Mouse (Mus musculus) lung, adult 2 months (tissue): ENCODE measurements around the gene Trim11. TPM values are rescaled to one million over a fixed set of nuclear protein-coding genes. Genes with fewer than 3 reads are reported as not detected.

ENCODE experiments used
- DNase-seq: peaks from one replicate; pipeline ENCODE4 v3.0.0; 2022
- H3K4me1 ChIP-seq: fragments of 200-500 bp; 2 replicates; pipeline ENCODE4 v1.6.1; 2011; ENCODE audit warnings: low read length; ENCODE audit not compliant: control insufficient read depth, insufficient read depth
- H3K4me3 ChIP-seq: fragments of 200-500 bp; replicated peaks from 2 replicates; pipeline ENCODE3; 2011; ENCODE audit warnings: low read depth, mild to moderate bottlenecking, control low read depth, low read length; ENCODE audit errors: extremely low read depth
- CTCF ChIP-seq: fragments of 200-500 bp; IDR thresholded peaks from 2 replicates; pipeline ENCODE4 v1.5.1; 2011; ENCODE audit warnings: mild to moderate bottlenecking, low read length, control low read depth; ENCODE audit not compliant: insufficient read depth
- POLR2A ChIP-seq: fragments of 200-500 bp; IDR thresholded peaks from 2 replicates; pipeline ENCODE4 v1.6.1; 2011; ENCODE audit warnings: low read depth, mild to moderate bottlenecking, control low read depth, low read length, borderline replicate concordance; ENCODE audit errors: extremely low read depth
- WGBS: fragments of 180-500 bp; shearing (Covaris S2); methylation state at CpG from one replicate; pipeline ENCODE4 v1.1.7; 2018; 5-methylcytosine and 5-hydroxymethylcytosine counted together
- polyA plus RNA-seq: library from polyadenylated mRNA; depleted of rRNA; stranded (reverse); fragments of >200 nt; gene quantifications from 2 replicates; pipeline ENCODE4 v1.2.3, GENCODE M21; 2012

The Trim11 gene
- polyA plus RNA-seq, 1 experiment = 31.4 TPM

DNA sequence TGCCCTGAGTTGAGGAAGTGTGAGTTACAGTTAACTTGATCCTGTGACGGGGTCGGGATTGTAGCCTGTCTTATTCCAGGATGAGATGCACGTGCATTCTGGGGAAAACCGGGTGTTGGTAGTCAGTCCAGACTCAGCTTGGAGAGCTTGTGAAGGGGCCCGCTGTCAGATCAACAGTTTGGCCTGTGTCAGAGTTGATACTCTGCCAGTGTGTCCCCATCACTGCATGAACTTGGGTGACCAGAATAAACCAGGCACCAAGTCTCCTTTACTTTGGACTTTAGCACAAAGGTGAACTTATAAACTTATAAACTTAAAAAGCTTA is 775 bp downstream of the Trim11 start:
- TF ChIP-seq CTCF (no peak), POLR2A (no peak)
- no peak for DNase-seq
- H3K4me3 ChIP-seq = peak overlapping the region; percentile 86
- H3K4me1 ChIP-seq = peaks cover 17% of the 10 kb centered on the region
- 3% methylated on average over 5 of the region's 5 CpGs for WGBS

DNA sequence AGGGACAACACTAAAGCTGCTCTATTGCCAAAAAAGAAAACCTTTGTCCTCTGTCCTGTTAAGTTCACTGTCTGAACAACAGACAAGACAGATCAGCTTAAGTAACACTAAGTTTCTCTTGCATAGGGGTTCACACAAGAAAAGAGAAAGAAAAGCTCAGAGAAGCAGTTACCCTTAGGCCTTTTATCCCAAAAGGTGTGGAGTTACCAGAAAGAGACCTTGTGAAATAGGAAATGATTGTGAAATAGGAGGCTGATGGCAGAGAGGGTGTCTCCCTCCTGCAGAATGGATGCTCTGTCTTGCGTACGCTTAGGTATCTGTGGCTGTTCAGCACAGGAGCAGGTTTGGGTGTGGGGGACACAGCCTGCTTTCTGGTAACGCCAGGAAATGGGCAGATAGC is 1.3 kb downstream of the Trim11 start:
- no peak for TF ChIP-seq POLR2A
- no peak for TF ChIP-seq CTCF
- WGBS = 41% methylated on average over 3 of the region's 3 CpGs
- peaks cover 17% of the 10 kb centered on the region for H3K4me1 ChIP-seq
- no peak for DNase-seq
- H3K4me3 ChIP-seq = peak overlapping the region; percentile 57

DNA sequence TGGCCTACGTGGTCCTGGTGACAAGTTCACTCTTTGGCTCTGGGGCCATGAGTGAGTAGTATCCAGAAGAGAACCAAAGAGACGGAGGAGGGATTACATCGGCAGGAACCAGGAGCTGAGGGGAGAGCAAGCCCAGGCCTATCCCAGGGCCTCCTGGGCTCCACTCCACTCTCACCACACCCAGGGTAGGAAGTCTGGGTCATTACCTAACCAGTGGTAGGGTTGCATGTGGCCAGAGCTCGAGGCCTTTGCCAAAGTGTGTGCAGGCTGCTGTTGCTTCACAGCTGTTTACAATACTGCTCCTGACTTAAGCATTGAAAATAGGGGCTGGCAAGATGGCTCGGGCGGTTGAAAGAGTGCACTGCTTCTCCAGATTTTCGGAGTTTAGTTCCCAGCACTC is 1.8 kb downstream of the Trim11 start:
- Histone ChIP-seq H3K4me1 (peaks cover 17% of the 10 kb centered on the region), H3K4me3 (peak overlapping the region; percentile 57)
- DNase-seq = no peak
- 35% methylated on average over 7 of the region's 7 CpGs for WGBS
- no peak for TF ChIP-seq POLR2A
- no peak for TF ChIP-seq CTCF

DNA sequence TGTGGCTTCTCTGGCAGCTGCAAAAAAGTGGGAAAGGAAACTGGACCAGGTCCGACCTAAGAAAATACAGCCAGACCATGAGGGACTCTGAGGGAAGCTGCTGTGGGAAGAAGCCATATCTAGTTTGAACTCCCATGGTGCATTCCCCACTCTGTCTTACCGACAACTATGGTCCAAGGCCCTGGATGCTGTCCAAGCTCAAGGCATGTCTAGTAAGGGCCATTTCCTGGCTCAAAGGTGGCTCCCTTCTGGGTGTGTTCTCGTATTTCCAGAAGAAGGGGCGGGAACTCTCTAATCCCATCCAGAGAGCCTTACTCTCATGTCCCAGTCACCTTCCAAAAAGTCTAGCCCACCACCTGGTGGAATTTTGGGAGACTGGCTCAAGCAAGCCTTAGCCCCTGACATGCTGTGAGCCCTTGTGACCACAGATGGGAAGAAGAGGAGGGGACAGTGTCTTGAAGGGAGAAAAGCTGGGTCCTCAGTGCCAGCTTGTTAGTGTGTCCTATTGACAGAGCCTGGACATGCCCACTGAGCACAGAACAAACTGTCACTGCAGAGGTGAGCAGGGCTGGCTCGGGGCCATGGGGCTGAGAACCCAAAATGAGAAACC is 2.6 kb downstream of the Trim11 start:
- no peak overlapping the region for H3K4me3 ChIP-seq
- TF ChIP-seq POLR2A (no peak), CTCF (no peak)
- peaks cover 17% of the 10 kb centered on the region for H3K4me1 ChIP-seq
- no peak for DNase-seq
- WGBS = 44% methylated on average over 5 of the region's 5 CpGs

DNA sequence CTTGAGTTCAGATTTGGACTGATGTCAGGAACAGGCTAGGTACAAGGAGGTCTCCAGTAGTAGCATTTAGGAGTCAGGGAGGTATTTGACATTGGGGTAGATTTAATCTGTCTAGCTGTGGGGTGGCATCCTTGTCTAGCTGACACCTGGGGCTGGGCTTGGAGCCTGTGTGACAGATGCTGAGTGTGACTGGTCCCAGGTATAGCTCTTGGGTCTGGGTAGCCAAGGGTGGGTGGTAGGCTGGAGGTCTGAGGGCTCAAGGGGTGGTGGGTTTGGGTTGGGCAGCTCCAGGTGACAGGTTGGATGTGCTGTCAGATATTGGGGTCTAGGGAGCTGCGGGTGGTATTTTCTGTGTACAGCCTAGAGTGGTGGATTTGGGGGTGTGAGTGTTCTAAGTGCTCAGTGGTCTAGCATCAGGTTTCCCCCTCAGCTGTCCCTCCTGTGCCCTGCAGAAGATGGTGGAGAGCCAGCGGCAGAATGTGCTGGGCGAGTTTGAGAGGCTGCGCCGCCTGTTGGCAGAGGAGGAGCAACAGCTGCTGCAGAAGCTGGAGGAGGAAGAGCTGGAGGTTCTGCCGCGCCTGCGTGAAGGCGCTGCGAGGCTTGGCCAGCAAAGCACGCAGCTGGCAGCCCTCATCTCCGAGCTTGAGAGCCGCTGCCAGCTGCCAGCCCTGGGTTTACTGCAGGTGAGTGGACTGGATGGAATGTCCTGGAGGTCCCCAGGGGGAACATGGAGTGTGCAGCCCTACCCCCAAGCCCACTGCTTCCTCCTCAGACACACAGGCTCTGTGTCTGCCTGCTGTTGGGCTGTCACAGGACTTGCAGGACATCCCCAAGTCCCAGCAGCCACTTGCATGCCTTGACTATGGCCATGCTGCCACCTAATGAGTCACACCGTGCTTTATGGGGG is 3.9 kb downstream of the Trim11 start:
- Histone ChIP-seq H3K4me3 (no peak overlapping the region), H3K4me1 (peaks cover 17% of the 10 kb centered on the region)
- WGBS = 43% methylated on average over 14 of the region's 14 CpGs
- peak; percentile 39 for DNase-seq
- TF ChIP-seq POLR2A (no peak), CTCF (peak; percentile 60)

DNA sequence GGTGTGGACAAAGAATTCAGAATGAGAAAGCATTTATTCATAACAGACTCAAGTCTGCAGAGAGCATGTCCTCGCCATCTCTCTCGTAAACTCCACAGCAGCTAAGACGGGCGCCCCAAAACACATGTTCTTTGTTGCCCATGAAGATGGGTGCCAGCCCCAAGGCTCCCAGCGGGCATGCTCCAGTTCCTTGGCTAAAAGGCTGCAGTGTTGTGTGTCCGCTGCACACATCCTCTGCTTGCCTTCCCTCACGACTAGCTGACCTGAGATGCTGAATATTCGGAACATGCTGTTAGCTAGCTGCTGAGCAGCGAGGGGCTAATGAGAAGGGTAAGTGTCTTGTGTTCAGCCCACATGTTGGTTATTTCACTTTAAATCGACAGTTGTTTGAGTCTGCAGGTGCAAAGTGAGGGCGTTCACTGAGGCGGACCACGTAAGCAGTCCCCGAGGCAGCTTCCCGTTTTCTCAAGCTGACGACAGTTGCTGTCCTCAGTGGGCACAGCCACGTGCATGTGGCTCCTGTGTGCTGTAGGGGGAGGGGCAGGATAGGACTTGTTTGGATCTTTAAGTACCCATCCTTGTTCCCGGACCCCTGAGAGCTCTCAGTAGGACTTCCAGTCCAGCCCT is 4.7 kb downstream of the Trim11 start:
- H3K4me1 ChIP-seq = peaks cover 17% of the 10 kb centered on the region
- no peak overlapping the region for H3K4me3 ChIP-seq
- DNase-seq = no peak
- TF ChIP-seq POLR2A (no peak), CTCF (no peak)
- WGBS = 82% methylated on average over 18 of the region's 18 CpGs

DNA sequence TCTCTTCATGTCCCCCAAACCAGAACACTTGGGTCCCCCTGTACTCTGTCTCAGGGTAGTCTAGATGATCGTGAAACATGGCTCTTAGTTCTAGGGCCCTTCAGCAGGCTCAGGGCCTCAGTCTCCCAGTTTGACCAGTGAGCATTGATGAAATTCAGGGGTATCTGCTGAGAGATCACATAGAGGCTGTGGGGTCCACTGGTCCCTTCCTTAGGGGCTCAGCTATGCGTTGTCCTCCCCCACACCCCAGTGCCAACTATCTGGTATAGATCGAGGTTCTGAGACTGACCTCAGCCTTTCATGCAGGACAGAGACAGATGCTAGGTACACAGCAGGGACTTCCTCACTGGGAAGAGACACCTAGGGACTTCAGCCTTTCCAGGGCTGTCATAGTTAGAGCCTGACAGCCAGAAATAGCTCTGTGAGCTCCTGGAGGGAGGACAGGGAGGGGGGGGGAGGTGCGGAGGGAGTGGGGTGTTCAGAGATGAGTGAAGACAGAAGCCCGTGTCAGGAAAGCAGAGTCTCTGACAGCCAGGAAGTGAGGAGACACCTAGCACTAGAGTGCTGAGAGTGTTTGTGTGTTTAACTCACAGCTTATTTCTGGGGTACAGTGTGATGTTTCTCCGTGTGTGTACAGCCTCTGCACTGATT is 5.9 kb downstream of the Trim11 start:
- H3K4me3 ChIP-seq = no peak overlapping the region
- TF ChIP-seq POLR2A (no peak), CTCF (no peak)
- 75% methylated on average over 6 of the region's 6 CpGs for WGBS
- H3K4me1 ChIP-seq = peaks cover 17% of the 10 kb centered on the region
- DNase-seq = no peak

DNA sequence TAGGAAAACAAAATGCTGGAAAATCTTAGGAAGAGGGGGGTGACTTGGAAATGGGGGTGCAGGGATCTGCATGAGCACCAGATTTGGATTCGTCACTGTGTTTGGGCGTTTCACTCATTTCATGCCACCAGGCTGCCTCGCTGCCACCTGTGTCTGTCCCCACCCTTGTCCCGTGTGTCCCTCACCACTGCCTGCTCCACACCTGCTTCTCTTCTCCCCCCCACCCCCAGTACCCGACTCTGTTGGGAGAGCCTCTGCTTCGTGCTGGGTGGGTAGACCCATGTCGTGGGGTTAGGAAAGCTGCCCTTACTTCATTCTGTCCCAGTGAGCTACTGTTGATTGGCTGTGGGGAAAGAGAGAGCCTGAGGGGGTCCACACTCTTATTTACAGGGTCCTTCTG is 6.8 kb downstream of the Trim11 start:
- Histone ChIP-seq H3K4me3 (no peak overlapping the region), H3K4me1 (peaks cover 13% of the 10 kb centered on the region)
- 92% methylated on average over 7 of the region's 7 CpGs for WGBS
- DNase-seq = no peak
- no peak for TF ChIP-seq POLR2A
- no peak for TF ChIP-seq CTCF

DNA sequence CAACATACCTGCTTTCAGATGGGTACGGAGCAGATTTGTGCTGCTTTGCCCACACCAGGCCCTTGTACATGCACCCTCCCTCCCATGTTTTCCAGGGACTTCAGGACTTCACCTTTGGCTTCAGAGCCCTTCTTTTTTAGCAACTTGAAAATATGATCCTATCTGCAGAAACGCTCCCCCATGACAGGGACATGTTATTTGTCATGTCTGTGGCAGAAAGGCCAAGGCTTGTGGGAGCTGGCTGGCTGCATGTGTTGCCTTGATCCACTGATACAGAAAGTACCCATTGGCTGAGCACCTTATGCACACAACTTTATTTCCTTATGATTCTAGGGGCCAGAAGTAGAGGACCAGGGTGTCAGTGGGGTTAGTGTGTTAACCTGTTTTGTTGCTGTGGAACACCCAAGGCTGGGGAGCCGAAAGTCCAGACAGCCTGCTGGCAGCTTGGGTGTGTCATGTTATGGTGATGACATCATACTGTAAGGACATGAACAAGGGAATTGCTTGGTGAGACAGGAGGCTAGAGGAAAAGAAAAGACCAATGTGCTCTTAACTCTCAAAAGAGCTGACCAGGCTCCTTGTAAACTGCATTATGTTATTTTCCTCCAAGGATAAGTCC is 7.5 kb downstream of the Trim11 start:
- TF ChIP-seq POLR2A (no peak), CTCF (no peak)
- WGBS = 73% methylated on average over 3 of the region's 3 CpGs
- Histone ChIP-seq H3K4me3 (no peak overlapping the region), H3K4me1 (peaks cover 10% of the 10 kb centered on the region)
- DNase-seq = no peak

DNA sequence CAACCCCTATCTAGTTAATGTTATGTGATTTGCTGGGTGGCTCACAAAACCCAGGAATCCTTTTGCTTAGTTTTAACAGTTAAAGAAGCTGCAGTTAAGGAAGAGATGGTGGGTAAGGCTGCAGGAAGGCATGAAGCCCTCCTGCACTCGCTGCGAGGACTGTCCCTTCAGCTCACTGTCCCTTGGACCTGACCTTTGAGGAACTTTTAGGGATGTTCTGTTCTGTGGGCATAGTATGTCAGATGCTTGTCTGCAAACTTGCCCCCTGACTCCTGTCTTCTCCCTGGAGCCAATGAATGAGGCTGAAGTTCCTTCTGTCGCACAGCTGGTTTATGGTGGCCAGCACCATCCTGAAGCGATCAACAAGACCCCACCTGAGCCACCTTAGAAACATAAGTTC is 11.3 kb downstream of the Trim11 start:
- TF ChIP-seq CTCF (no peak), POLR2A (no peak)
- Histone ChIP-seq H3K4me1 (no peaks in the 10 kb centered on the region), H3K4me3 (no peak overlapping the region)
- no peak for DNase-seq
- WGBS = 95% methylated on average over 4 of the region's 4 CpGs
